Mouse (Mus musculus): ENCODE measurements around the gene Oasl2. TPM values are rescaled to one million over a fixed set of nuclear protein-coding genes. Genes with fewer than 3 reads are reported as not detected.

The Oasl2 gene
- polyA plus RNA-seq, 1 experiment = 6.9 TPM

DNA sequence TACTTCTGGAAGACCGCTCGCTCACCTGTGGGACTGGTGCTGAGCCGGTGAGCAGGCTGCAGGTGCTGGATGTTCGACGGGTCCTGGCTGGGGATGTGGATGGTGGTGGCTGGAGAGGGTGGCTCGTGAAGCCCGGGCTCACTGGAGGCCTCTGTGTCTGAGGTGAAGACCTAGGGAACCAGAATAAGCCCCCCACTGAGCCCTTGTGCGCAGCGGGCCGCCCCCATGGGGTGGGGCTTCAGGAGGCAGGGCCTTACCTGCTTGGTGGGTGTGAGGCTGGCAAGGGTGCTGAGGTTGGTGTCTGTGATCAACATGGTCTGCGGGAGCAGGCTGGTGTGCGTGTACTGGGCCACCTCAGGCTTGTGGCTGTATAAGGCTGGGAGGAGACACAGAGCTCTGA lies 53.9 kb downstream of the Oasl2 start:
- 68% methylated on average over 12 of the region's 12 CpGs for WGBS
- TF ChIP-seq CTCF (IDR thresholded peaks at IDR 0.05; ENCODE audit: borderline replicate concordance, insufficient read depth, low read depth, low read length) (no peak), POLR2A (IDR thresholded peaks at IDR 0.05; ENCODE audit: borderline replicate concordance, insufficient read depth, low read length) (no peak)
- Histone ChIP-seq H3K4me1 (ENCODE audit: control insufficient read depth, insufficient read depth, low read length) (peaks cover 25% of the 10 kb centered on the region), H3K4me3 (replicated peaks; ENCODE audit: insufficient read depth, low read depth, low read length) (no peak overlapping the region), H3K27me3 (ENCODE audit: control insufficient read depth, insufficient read depth, low read length) (no peaks in the 10 kb centered on the region), H3K27ac (ENCODE audit: insufficient read depth, low read length) (no peak overlapping the region)
- no peak for DNase-seq

DNA sequence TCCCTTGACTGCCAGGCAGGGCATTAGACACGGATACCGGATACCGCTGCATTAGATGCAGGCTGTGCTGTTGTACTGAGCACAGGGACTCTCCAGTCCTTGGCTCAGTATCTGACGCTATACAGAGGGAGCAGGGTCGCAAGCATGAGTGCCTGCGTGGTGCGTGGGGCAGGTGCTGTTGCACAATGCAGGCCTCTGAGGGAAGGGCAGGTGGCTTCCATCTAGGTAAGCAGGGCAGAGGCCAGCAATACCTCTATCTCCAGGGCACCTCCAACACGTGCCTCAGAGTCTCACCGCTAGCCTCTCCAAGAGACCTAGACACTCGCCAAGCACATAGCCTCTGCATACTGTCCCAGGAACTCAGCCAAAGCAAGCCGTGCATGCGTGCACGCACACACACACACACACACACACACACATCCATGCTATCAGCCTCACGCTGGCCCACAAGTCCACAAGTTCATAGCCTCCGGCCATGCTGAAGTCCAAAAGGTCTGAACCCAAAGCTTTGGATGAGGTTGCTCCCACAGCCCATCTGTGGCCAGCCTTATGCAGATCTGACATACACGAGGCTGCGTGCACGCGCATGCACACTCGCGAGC lies 54.6 kb downstream of the Oasl2 start:
- H3K27me3 ChIP-seq (ENCODE audit: control insufficient read depth, insufficient read depth, low read length) = no peaks in the 10 kb centered on the region
- no peak for TF ChIP-seq POLR2A (IDR thresholded peaks at IDR 0.05; ENCODE audit: borderline replicate concordance, insufficient read depth, low read length)
- peaks cover 25% of the 10 kb centered on the region for H3K4me1 ChIP-seq (ENCODE audit: control insufficient read depth, insufficient read depth, low read length)
- H3K27ac ChIP-seq (ENCODE audit: insufficient read depth, low read length) = no peak overlapping the region
- 43% methylated on average over 21 of the region's 21 CpGs for WGBS
- DNase-seq = no peak
- no peak overlapping the region for H3K4me3 ChIP-seq (replicated peaks; ENCODE audit: insufficient read depth, low read depth, low read length)

DNA sequence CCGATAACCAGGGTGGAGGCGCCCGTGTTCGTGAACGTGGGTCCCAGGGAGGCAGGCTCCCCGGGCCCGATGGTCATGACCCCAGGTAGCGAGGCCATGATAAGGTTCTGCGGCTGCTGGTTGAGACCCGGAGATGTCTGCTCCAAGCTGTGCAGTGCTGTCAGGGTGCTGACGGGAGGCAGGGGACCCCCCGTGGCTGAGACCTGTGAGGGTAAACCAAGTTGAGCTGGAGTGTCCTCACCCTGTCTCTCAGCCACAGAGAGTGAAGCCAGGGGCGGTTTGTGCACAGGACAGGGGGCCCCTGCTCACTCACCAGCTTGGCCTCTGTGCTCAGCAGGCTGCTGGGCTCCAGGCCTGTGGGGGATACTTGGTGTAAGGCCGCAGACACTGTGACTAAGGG lies 56.6 kb downstream of the Oasl2 start:
- WGBS = 85% methylated on average over 14 of the region's 14 CpGs
- TF ChIP-seq POLR2A (IDR thresholded peaks at IDR 0.05; ENCODE audit: borderline replicate concordance, insufficient read depth, low read length) (no peak), CTCF (IDR thresholded peaks at IDR 0.05; ENCODE audit: borderline replicate concordance, insufficient read depth, low read depth, low read length) (no peak)
- DNase-seq = no peak
- H3K27me3 ChIP-seq (ENCODE audit: control insufficient read depth, insufficient read depth, low read length) = no peaks in the 10 kb centered on the region
- H3K4me3 ChIP-seq (replicated peaks; ENCODE audit: insufficient read depth, low read depth, low read length) = no peak overlapping the region
- H3K27ac ChIP-seq (ENCODE audit: insufficient read depth, low read length) = no peak overlapping the region
- peaks cover 23% of the 10 kb centered on the region for H3K4me1 ChIP-seq (ENCODE audit: control insufficient read depth, insufficient read depth, low read length)

DNA sequence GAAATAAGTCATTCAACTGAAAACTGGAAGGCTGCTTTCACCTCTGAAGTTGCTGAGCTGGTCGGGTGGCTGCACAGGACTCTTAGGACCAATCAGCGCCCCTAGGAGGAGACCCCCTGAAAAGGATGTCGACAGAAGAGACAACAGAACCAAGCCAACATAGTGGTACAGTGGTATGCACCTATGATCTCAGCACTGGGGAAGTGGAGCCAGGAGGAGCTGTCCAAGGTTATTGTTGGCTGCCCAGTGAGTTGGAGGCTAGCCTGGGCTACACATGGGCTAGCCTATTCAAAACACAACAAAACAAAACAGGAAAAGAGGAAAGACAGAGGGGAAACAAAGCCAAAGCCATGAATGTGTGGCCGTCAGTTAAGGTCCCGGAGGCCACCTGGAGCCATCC lies 61.3 kb downstream of the Oasl2 start:
- no peaks in the 10 kb centered on the region for H3K27me3 ChIP-seq (ENCODE audit: control insufficient read depth, insufficient read depth, low read length)
- TF ChIP-seq POLR2A (IDR thresholded peaks at IDR 0.05; ENCODE audit: borderline replicate concordance, insufficient read depth, low read length) (no peak), CTCF (IDR thresholded peaks at IDR 0.05; ENCODE audit: borderline replicate concordance, insufficient read depth, low read depth, low read length) (no peak)
- H3K27ac ChIP-seq (ENCODE audit: insufficient read depth, low read length) = no peak overlapping the region
- no peak overlapping the region for H3K4me3 ChIP-seq (replicated peaks; ENCODE audit: insufficient read depth, low read depth, low read length)
- WGBS = 85% methylated on average over 5 of the region's 5 CpGs
- no peaks in the 10 kb centered on the region for H3K4me1 ChIP-seq (ENCODE audit: control insufficient read depth, insufficient read depth, low read length)
- DNase-seq = no peak

Other genes starting within 250 kb of the Oasl2 start
- gene Trpv4, start 238.5 kb upstream of the Oasl2 start, polyA plus RNA-seq (2012; rRNA removed) = 3.0 and 5.5 TPM in 2 replicates
- 79.3 and 87.5 TPM in 2 replicates for gene Gltp, start 206.0 kb upstream of the Oasl2 start, polyA plus RNA-seq (2012; rRNA removed)
- 33.9 and 35.5 TPM in 2 replicates for gene Tchp, start 189.2 kb upstream of the Oasl2 start, polyA plus RNA-seq (2012; rRNA removed)
- 61.6 and 62.1 TPM in 2 replicates for gene Ankrd13a, start 122.3 kb upstream of the Oasl2 start, polyA plus RNA-seq (2012; rRNA removed)
- gene Git2, start 121.4 kb upstream of the Oasl2 start, polyA plus RNA-seq (2012; rRNA removed) = 96.5 and 107 TPM in 2 replicates
- gene 1500011B03Rik, start 73.5 kb upstream of the Oasl2 start, polyA plus RNA-seq (2012; rRNA removed) = 227 and 230 TPM in 2 replicates
- gene 4930519G04Rik, start 43.3 kb upstream of the Oasl2 start, polyA plus RNA-seq (2012; rRNA removed) = not detected in 2 replicates
- 0.16 TPM in 2 replicates for gene Gm9936, start 38.3 kb upstream of the Oasl2 start, polyA plus RNA-seq (2012; rRNA removed)
- 0.36 and 0.46 TPM in 2 replicates for gene Oasl1, start 26.3 kb downstream of the Oasl2 start, polyA plus RNA-seq (2012; rRNA removed)
- gene 2210016L21Rik, start 45.2 kb downstream of the Oasl2 start, polyA plus RNA-seq (2012; rRNA removed) = 137 and 141 TPM in 2 replicates
- 0.05 TPM in 1 of 2 replicates, not detected in the other for gene Hnf1a, start 74.2 kb downstream of the Oasl2 start, polyA plus RNA-seq (2012; rRNA removed)
- 64.2 and 65.0 TPM in 2 replicates for gene Sppl3, start 114.2 kb downstream of the Oasl2 start, polyA plus RNA-seq (2012; rRNA removed)
- gene Gm10401, start 201.4 kb downstream of the Oasl2 start, polyA plus RNA-seq (2012; rRNA removed) = not detected in 2 replicates
- 14.9 and 16.1 TPM in 2 replicates for gene Acads, start 222.4 kb downstream of the Oasl2 start, polyA plus RNA-seq (2012; rRNA removed)
- 34.0 and 36.1 TPM in 2 replicates for gene Unc119b, start 238.0 kb downstream of the Oasl2 start, polyA plus RNA-seq (2012; rRNA removed)